Mouse (Mus musculus) c-Kit-negative CD71-positive TER-119-positive erythroid progenitor cells, embryonic 14.5 days (primary cell): ENCODE data around the gene Fkbp10.
A peak's percentile ranks its signal among the peaks of the same experiment; 100 is the strongest.

Experiments used
- DNase-seq: peaks from one replicate; pipeline ENCODE4 v3.0.0-alpha.2; 2013; ENCODE audit warnings: low read depth, low spot score

Fkbp10 gene

DNA sequence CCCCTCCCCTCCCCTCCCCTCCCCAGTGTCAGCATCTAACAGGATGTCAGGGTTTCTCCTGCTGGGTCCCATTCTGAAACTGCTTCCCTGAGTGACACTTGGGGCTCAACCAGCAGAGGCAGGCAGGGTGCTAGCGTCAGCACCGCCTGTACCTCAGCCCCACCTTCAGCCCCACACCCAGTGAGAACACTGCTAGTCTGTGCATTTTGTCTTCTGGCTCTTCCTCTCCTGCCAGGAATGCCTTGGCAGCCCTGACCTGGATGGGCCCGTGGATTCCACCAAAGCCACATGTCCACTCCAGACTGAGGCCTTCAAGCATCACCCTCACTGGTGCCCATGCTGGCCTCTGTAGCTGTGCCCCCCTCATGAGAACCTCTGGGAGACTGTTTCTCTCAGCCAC is 5.8 kb upstream of the Fkbp10 start:
- no peak for DNase-seq

DNA sequence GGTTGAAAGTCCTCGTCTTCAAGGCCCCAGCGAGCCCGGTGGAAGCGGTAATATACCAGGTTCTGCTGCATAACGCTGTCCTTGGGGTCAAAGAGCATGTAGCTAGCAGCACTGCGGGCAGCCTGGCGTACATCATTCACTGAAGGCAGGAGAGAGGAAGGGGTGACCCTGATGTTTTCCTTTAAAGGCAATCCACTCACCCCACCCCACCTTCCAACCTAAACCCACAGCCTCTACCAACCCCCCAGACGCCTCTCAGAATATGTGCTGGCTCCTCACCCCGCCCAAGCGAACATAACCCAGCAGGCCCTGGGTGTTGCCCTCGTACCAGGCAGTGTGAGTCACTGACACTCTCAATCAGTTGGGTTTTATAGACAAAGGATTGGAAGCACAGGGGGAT is 3.8 kb upstream of the Fkbp10 start:
- DNase-seq, result no peak

DNA sequence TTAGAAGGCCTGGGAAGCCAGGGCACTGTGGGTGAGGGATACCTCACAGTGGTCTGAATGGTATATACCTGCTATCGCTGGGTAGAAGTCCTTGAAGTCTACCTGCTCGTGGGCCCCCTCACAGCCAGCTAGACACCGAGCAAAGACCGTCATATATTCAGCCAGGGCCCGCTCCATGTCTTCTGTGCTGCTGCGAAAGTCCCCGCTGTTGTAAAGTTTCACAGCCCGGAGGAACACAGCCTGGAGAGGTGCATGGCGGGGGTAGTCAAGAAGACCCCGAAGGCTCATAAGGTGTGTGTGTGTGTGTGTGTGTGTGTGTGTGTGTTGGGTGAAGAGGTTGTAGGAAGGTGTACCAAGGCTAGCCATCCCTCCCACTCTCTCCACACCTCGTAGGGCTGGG is 2.0 kb upstream of the Fkbp10 start:
- DNase-seq, result no peak

DNA sequence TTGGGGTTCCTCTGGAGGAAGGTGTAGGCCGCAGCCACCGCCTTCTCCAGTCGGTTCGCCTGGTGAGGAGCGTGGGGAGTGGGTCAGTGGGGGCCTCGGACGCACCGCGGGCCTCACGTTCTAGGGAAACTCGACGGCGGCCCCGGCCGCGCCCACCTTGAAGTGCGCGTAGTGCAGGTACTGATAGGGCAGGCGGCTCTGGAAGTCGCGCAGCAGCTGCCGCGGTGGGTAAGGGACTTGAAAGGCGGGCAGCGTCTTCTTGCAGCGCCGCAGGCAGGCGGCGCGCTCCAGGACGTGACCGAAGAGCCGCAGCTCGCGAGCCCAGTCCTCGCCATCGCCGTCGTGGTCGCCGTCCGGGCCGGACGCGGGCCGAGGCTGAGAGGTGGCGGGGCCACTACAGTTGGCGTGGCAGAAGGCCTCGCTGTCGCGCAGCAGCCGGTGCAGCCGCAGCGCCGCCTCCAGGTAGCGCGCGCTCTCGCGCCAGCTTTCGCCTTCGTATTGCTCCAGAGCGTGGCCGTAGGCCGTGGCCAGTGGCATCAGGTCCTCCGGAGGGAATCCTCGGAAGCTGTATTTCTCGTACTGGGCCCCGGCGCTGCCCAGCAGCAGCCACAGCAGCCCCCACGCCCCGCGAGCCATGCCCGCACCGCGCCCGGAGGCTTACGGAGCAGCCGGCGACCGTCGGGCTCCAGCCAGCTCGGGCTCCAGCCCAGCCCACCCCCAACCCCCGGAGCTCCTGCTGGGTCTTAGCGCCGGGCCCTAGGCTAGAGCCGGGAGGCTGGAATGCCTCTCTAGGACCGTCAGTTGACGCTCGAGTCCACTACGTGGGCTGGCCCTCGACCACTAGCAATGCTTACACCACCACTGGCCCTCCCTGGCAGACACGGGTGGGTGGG is 1.2 kb upstream of the Fkbp10 start, which contains the start of gene P3h4:
TSS of gene P3h4 (minus strand) at position 816 of the 893 bp plus-strand sequence.
- no peak for DNase-seq

DNA sequence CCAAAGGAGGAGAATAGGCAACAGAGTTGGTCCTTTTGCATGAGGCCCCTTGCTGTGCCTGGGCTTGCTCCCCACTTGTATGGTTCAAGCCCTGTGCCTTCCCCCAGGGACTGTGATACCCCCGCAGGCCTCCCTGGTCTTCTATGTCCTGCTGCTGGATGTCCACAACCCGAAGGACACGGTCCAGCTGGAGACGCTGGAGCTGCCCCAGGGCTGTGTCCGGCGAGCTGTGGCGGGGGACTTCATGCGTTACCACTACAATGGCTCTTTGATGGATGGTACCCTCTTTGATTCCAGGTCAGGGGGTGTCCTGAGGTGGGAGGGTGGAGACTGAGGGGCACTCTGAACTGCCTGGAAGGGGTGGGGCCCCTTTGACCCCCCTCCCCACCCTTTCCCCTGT is 6.0 kb downstream of the Fkbp10 start:
- no peak for DNase-seq

DNA sequence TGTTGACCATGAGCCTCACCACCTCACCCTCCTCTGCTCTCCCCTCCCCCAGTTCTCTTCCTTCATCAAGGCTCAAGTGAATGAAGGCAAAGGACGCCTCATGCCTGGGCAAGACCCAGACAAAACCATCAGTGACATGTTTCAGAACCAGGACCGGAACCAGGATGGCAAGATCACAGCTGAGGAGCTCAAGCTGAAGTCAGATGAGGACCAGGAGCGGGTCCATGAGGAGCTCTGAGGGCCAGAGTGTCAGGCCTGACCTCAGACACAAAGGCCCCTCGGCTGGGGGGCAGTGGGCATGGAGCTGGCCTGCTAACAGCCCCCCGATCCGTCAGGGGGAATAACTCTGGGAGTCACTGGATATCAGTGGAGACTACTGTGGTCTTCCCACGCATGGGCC is 8.3 kb downstream of the Fkbp10 start:
- no peak for DNase-seq

DNA sequence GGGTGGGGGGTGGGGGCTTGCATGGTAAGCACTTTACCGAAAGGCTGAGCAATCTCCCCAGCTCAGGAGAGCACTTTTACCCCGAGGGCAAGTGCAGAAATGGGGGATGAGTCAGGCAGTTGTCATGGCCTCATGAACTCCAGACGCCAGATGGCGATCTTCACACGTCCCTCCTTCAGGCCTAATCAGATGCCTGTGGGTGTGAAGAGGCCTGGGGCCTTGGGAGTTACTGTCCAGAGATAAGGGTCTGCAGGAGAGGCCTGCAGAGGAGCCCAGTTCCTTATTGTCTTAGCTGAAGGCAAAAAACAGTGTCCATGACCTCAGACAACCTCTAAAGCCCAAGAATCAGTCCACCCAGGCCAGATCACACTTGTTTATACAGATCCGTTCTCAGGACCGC is 10.4 kb downstream of the Fkbp10 start:
- peak; percentile 51 for DNase-seq

DNA sequence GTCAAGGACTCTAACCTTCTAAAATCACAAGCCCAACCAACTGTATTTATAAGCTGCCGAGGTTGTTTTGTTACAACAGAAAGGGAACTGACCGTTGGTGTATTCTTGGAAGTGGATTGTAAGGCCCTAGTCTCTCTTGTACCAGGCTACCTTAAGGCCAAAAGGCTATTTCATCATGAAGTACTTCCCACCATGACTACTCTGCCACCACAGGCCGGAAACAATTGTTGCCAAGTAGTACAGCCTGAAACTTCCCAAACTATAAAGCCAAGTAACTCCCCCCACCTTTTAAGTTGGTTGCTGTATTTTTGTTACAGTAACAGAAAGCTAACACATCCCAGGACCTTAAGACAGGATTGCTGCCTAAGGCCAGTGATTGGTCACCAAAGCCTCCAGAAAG is 11.3 kb downstream of the Fkbp10 start:
- DNase-seq, result no peak

DNA sequence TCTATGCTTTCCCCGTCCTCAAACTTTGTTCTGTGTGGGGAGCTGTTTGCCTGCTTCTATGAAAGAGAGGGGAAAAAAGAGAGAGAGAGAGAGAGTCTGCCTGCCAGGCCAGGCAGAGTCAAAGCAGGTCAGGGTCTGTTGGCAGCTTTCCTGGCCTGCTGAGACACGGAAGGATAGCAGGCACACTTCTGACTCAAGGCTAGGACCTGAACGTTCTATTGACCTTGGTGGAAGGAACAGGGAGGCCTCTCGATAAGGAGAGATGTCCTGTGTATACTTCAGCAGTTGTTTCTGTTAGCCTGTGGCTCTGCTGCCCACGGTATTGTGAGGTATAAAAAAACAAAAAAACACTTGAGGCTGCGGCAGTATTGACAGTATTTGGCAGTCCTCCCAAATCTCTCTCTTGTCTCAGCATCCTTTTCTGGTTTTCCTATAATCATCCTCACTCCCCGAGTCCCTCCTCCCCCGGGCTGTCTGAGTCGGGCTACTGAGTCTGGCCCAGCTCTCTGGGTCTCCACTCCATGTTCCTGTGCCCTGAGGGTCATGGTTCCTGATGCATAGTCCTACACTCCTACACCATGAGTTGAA is 13.2 kb downstream of the Fkbp10 start:
- no peak for DNase-seq

DNA sequence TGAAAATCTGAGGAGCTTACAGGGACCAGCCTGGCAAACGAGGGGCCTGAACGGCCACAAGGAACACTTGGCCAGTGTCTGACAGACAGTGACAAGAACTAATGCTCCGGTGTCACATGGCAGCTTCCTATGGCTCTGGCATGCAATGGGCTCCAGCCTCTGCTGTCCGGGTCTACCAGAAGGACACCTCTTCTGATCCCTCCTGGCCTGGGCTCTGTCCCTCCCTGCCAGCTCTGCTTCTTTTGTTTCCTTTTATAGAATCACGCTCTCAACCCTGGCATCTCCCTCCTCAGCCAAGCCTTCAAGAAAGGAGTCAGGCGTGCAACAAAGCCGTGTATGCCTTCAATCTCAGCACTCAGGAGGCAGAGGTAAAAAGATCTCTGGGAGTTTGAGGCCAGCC is 14.6 kb downstream of the Fkbp10 start:
- no peak for DNase-seq

DNA sequence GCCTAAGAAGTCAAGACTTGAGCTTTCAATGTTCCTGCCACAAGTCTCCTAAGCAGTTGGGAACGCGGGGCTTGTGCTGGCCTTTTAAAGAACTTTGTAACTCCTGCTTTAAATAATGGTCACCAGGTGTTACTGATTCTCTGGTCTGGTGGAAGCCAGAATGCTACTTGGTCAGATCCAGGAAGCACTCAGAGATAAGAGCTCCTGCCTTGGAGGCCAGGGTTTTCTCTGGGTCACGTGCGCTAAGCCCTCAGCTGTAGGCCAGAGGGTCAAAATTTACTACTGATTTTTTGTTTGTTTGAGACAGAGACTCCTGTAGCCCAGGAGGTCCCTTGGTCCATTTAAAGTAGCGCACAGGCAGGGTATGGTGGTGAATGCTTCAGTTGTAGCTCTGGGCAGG is 16.5 kb downstream of the Fkbp10 start:
- DNase-seq, result no peak

DNA sequence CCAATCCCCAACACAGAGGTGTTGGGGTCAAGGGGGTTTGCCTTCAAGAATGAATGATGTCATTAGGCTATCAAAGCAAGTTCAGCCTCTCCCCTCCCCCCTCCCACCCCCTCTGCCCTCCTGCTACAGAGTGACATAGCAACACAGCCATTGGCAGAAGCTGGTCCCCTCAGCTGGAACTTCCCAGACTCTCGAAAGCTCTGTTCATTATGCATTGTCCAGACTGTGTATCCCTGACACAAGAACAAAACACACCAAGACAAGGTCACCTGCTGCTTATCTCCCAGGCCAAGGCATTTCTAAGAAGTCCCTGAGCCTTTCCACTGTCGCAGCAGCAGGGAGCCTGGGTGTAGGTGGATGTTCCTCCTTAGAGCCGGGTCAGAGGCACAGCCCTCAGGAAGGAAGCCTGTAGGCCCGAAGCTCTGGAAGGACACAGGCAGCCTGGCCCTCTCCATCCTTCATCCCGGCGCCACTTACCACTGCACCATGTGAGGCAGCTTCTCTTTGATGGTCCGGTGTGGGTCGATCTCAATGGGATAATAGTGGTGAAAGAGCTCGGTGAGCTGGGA is 20.3 kb downstream of the Fkbp10 start:
- DNase-seq, result no peak

DNA sequence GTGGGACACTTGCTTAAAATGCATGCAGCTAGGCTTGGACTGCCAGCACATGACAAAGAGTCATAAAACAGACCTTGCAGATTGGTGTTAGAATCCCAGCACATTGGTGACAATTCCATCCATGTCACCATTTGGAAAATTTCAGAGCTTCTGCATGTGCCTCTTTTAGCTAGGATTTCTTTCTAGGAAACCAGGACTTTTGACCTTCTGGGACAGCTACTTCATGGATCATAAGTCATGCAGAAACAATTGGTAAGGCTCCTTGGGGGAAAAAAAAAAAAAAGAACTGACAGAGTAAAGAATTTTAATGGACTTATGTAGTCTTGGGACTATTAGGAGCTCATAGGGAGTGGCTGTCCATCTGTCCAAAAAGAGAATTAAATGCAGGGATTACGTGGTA is 22.4 kb downstream of the Fkbp10 start:
- no peak for DNase-seq

DNA sequence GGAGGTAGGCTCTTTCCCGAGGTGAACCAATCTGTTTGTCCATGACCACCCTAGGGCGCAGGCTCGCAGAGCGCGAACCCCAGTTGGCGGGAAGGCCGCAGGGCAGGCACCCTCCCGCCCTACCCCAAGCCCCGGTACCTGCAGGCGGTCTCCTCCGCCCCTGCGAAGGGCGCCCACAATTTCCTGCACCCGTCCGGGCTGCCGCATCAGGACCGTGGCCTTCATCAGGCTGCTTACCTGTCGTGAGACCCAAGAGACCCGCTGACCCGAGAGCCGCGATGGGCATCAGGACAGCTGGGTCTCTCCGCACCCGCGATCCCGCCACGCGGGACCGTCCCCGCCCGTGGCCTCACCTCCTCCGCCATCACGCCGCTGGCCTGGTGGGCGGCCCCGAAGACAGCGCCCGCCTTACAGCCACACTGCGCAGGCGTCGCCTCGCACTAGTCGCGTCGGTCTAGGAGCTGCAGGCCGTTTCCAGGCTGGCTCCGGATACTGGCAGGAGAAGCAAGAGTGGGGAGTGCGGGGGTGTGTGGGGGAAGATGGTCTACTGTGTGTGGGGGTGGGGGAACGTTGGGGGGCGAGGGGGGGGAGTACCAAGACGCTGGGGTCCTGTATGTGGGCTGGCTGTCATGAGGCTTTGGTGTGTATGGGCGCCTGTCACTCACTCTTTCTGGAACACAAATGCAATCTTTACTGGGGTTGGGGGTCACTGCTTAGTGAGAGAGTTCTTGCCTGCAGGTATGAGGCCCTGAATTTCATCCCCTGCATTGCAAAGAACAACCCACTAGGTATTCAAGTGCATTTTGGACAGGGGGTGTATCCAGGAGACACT is 25.4 kb downstream of the Fkbp10 start:
- DNase-seq, result peak; percentile 38

DNA sequence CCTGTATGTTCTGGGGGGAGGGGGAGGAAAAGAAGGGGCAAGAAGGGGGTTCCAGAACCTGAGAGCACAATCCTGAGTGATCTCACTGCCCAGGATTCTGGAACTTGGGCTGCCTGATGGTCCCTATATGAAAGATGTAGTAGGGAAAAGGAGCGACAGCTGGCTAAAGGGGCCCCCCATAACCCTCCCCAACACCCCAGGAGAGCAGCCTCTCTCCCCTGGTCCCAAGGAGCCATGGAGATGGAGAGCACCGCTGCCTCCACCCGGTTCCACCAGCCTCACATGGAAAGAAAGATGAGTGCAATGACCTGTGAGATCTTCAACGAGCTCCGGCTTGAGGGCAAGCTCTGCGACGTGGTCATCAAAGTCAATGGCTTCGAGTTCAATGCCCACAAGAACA is 26.3 kb downstream of the Fkbp10 start, which contains the start of the genes Nt5c3b and Klhl10:
TSS of gene Nt5c3b (minus strand) at position 12 of the 400 bp plus-strand sequence.
TSS of gene Klhl10 (plus strand) at position 121 of the 400 bp plus-strand sequence.
- no peak for DNase-seq

DNA sequence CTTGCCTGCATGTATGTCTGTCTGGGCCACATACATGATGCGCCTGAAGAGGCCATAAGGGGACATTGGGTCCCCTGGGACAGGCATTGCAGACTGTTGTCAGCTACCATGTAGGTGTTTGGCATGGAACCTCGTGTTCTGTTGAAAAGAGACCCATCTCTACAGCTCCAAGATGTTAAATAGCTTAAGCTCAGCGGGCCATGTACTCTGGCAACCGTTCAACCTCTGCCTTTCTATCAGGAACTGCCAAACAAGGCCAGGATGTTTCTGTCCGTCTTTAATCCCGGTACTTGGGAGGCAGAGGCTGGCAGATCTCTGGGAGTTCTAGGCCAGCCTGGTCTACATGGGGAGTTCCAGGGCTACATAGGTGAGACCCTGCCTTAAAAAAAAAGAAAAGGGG is 27.1 kb downstream of the Fkbp10 start:
- DNase-seq, result no peak

DNA sequence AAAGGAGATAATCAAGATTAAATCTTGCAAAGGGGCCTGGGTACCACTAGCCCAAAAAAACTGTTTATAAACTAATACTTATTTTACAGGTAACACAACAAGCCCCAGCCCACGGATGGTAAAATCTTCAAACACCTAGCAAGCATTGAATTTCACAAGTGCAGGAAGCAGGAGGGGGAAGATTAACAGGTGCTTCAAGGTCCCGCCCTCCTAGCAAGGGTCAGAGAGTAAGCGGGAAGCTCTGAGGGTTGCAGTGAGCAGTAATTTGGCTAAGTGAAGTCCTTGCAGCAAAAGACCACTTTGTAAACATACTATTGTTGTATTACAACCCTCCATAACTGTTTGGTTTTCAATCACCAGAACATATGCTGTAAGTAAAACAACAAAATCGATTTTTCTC is 41.8 kb downstream of the Fkbp10 start:
- no peak for DNase-seq

DNA sequence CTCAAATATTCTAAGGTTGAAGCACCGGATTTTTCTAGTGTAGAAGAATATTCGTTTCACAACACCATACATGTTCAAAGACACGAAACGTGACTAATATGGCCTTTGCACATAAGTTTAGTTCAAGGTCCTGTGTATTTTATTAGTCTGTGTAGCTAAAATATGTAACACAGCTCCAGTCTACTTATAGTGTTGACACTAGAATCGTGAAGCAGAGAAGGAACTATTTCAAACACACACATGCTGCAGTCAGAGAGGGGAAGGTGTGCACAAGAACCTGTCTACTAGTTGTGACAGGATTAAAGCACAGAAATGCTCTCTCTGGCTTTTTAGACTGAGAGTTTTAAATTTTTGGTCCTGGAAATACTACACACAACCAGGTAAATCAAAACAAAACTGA is 42.2 kb downstream of the Fkbp10 start:
- DNase-seq, result no peak

DNA sequence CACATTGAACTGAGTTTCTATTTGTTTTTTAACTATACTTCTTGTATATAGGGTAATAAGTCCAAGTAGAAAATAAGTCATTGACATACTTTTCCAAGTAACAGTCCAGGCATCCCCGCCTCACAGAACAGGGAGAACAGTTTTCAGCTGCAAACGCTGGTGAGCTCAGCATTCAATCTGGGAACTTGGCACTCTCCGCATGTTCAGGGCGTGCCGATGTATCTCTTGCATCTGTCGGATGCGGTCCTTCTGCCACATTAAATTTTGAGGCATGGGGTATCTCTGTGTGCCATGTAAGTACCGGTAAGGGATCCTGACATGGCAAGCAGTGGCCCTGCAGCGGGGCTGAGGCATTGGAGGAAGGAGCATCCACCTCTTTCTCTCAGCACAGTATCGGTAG is 47.2 kb downstream of the Fkbp10 start:
- no peak for DNase-seq

DNA sequence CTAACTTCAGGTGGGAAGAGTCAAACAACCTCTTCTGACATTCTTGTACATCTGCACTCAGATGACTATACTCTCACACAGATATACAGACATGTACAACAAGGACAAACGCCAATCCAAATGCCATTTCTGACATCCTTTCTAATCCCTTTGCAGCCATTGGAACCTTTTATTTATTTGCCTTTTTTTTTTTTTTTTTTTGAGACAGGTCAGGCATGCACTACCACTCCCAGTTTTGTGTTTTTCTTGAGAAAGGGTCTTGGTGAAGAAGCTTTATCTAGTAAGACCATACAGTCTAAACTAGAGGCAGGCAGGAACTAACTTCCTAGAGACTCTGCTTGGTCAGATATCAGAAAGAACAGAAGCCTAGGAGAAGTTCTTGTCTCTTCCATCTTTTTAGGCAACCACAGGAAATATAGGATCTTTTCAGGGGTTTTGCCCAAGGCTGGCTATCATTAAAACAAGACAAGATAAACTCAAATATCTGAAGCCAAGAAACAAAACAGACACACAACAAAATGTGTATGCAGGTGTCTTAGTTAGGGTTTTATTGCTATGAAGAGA is 49.8 kb downstream of the Fkbp10 start:
- no peak for DNase-seq

DNA sequence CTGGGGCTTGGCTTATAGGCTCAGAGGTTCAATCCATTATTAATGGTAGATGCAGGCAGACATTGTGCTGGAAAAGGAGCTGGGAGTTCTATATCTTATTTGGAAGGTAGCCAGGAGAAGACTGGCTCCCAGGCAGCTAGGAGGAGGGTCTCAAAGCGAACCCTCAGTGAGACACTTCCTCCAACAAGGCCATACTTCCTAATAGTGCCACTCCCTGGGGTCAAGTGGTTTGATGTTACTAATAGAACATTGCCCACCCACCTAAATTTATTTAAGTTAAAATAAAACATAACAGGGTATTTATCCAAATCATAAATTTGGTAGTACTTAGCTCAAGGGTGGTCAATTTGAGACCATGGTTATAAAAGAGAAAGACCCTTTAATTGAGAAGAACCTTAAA is 50.3 kb downstream of the Fkbp10 start:
- DNase-seq, result no peak
